Mouse (Mus musculus) megakaryocyte, embryonic 14.5 days (primary cell): ENCODE measurements around the gene Amer2.

Experiments used
- FLI1 ChIP-seq: IDR thresholded peaks from 2 replicates; pipeline ENCODE4 v1.6.1; 2012; ENCODE audit warnings: low read length, inconsistent platforms, mixed read lengths
- GATA1 ChIP-seq: IDR thresholded peaks from 3 replicates; pipeline ENCODE4 v1.6.1; 2012; ENCODE audit warnings: mixed read lengths, low read length, inconsistent platforms, borderline replicate concordance

DNA sequence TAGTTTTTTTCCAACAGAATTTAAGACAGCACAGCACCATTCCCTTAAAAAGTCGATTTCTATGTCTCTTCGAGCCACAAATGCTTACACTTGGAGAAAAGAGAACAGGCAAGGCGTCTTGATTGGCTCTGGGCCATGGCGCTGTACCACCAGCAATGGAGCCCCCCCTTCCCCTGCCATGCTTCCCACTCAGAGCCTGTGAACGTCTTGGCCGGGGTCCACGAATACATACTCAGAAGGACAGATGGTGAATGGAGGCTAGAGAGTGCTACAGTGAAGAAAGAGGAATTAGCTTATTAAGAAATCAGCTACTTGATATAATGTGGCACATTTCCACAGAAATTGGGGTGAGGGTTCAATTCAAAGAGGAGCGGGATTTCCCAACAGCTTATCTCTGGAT, 41.6 kb downstream of the Amer2 start:
- no peak for TF ChIP-seq GATA1
- TF ChIP-seq FLI1: no peak
